In the genomic region with DNA sequence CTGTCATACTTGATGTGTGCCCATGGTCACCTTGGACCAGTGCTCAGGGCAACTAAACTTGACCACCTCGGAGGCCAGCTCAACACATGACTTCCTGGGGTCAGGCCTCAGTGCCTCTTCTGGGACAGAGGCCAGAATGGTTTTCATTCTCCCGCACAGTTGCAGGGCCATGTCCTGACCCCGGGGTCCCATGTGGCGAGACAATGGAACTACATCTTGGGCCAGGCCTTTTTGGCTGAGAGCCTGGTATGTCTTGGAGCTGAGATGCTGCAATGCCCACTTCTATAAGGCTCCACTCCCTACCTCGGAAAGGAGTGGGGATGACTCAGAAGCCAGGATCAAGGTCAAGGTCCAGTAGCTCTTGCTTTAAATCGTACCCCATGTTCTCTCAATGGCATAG, we compare ENCODE assay signal across 10 mouse cellular contexts. TPM values are rescaled to one million over a fixed set of nuclear protein-coding genes. Genes with fewer than 3 reads are reported as not detected.
DNase-seq lines count a peak whose midpoint lies in the region; ATAC-seq and TF ChIP-seq lines count a peak whose summit lies in the region.
"Had no signal": no experiment of that assay in that cellular context is flagged by ENCODE, and none has a peak within 500 bp of the region (broad histone marks: within the 10 kb centered on the region; RNA-seq: fewer than 3 reads in every experiment).

No protein-coding gene starts in this region.

- peaks cover 23% of the 10 kb centered on the region for H3K4me1 ChIP-seq in cerebellum, adult 2 months (ENCODE audit: control insufficient read depth, insufficient read depth, low read length)
- H3K4me1 ChIP-seq in liver, embryonic 14.5 days (replicated peaks; ENCODE audit: control insufficient read depth in 2 of 2, insufficient read depth in 2 of 2, low read length in 1 of 2), result no peaks in the 10 kb centered on the region

- TF ChIP-seq POLR2A in cerebellum, adult 2 months (IDR thresholded peaks at IDR 0.05; ENCODE audit: borderline replicate concordance, insufficient read depth, low read length), result no peak

- no peak for DNase-seq in cerebellum, adult 2 months
- no peak for DNase-seq in cerebellum, postnatal 4 days (ENCODE audit: low spot score in 2 of 2)
- DNase-seq in liver, embryonic 14.5 days (ENCODE audit: low read depth in 3 of 3, low spot score in 3 of 3), result no peak
- no peak for DNase-seq in liver
- DNase-seq in lung, postnatal 10 days, result peak; percentile 72
- no peak for DNase-seq in adipocyte (ENCODE audit: low spot score)
- no peak for DNase-seq in thymus, adult 18-20 months
- DNase-seq: cerebellum, adult 18-20 months had no signal

- H3K9ac ChIP-seq in liver, embryonic 14.5 days (replicated peaks), result no peak overlapping the region

- no peak overlapping the region for H3K27ac ChIP-seq in cerebellum, adult 2 months (ENCODE audit: insufficient read depth, low read length)
- H3K27ac ChIP-seq in liver, embryonic 14.5 days, result no peak overlapping the region

- ATAC-seq in liver, embryonic 14.5 days (ENCODE audit: insufficient read depth), result no peak
- peak; percentile 50; the same call in 1 of the 2 replicates for ATAC-seq in common myeloid progenitor, adult 5-6 weeks (replicated peaks; ENCODE audit: low read depth, poor library complexity, severe bottlenecking)

- H3K9me3 ChIP-seq in liver, embryonic 14.5 days (ENCODE audit: control insufficient read depth, low read length), result no peaks in the 10 kb centered on the region

- no peaks in the 10 kb centered on the region for H3K27me3 ChIP-seq in cerebellum, adult 2 months (ENCODE audit: control insufficient read depth, insufficient read depth, low read length)
- no peaks in the 10 kb centered on the region for H3K27me3 ChIP-seq in liver, embryonic 14.5 days (ENCODE audit: control insufficient read depth, insufficient read depth, low read length)

- 46% methylated on average over 6 of the region's 6 CpGs for WGBS in cerebellum, adult 2 months
- WGBS in liver, embryonic 14.5 days (ENCODE audit: insufficient replicate concordance), result 57% methylated on average over 6 of the region's 6 CpGs

- peak; percentile 19; the same call in 1 of the 2 replicates for TF ChIP-seq CTCF in cerebellum, adult 2 months (IDR thresholded peaks at IDR 0.05; ENCODE audit: borderline replicate concordance, insufficient read depth, low read depth, low read length)
- peak; percentile 35; the same call in 1 of the 2 replicates for TF ChIP-seq CTCF in liver, embryonic 14.5 days (IDR thresholded peaks at IDR 0.05; ENCODE audit: low read depth)

- TF ChIP-seq EP300 in liver, embryonic 14.5 days (IDR thresholded peaks at IDR 0.05; ENCODE audit: low read depth), result no peak

- no peak overlapping the region for H3K4me3 ChIP-seq in cerebellum, adult 2 months (replicated peaks; ENCODE audit: insufficient read depth, low read depth, low read length)
- no peak overlapping the region for H3K4me3 ChIP-seq in liver, embryonic 14.5 days (ENCODE audit: insufficient read depth in 1 of 2, low read depth in 2 of 2, low read length in 2 of 2)

- no peak overlapping the region for H3K4me2 ChIP-seq in liver, embryonic 14.5 days (ENCODE audit: low read depth)

- no peaks in the 10 kb centered on the region for H3K36me3 ChIP-seq in liver, embryonic 14.5 days (replicated peaks; ENCODE audit: control insufficient read depth, insufficient read depth, low read depth)

RNA-seq across cellular contexts. Expression of a gene that starts 42.6 kb away (rescaled TPM):
- 73.3 and 75.7 TPM in 2 replicates for polyA plus RNA-seq in cerebellum, adult 2 months (2012; rRNA removed)
- 0.94 and 1.5 TPM in 2 replicates for polyA plus RNA-seq in liver, embryonic 14.5 days (2012; rRNA removed)
- 0.41 and 0.53 TPM in 2 replicates for polyA plus RNA-seq in liver, embryonic 14.5 days (2014; fragmentation: Nextera tagmentation; extraction: Ambion mirVana)
- 0.50 and 0.97 TPM in 2 replicates for total RNA-seq in common myeloid progenitor, adult 5-6 weeks (2017)
- total RNA-seq: neutrophil, adult 5-6 weeks had no signal

Comparison
In these comparisons a context has a peak if more than half of its experiments do, and no peak if none do; other contexts are left out.
1. RNA of a gene that starts 42.6 kb away (polyA plus RNA-seq): 73.3 to 75.7 TPM in cerebellum, adult 2 months; 0.41 to 1.5 TPM in liver, embryonic 14.5 days; every median in the first group is over 10 times any median in the second.